Mouse (Mus musculus): ENCODE data around the gene Kif21b. TPM values are rescaled to one million over a fixed set of nuclear protein-coding genes. Genes with fewer than 3 reads are reported as not detected.

Gene Kif21b
- polyA plus RNA-seq, 1 experiment, result 16.8 TPM

- Histone ChIP-seq H3ac (ENCODE audit: control insufficient read depth, insufficient read length) (no peak overlapping the region), H3K4me2 (ENCODE audit: low read depth) (peak overlapping the region; percentile 14), H3K4me3 (no peak overlapping the region), H3K27me3 (ENCODE audit: control insufficient read depth, insufficient read depth, insufficient read length) (no peaks in the 10 kb centered on the region), H3K36me3 (ENCODE audit: control insufficient read depth, insufficient read depth) (no peaks in the 10 kb centered on the region), H3K79me2 (ENCODE audit: control insufficient read depth, insufficient read depth) (no peaks in the 10 kb centered on the region)
- TF ChIP-seq E2F4 (IDR thresholded peaks at IDR 0.05; ENCODE audit: insufficient read depth) (no peak), MYOD1 (IDR thresholded peaks at IDR 0.05; ENCODE audit: control insufficient read depth in 1 of 3, insufficient read length in 2 of 3, low read depth in 2 of 3) (peak in 1 of 3 experiments; percentile 32)
These were observed 45.9 kb downstream of the Kif21b start for GRCm38 (mm10) chr1:136177085-136177484.

GRCm38 (mm10) chr1:136178741-136179140 is 47.6 kb downstream of the Kif21b start:
- Histone ChIP-seq H3ac (ENCODE audit: control insufficient read depth, insufficient read length) (no peak overlapping the region), H3K4me3 (no peak overlapping the region), H3K4me2 (ENCODE audit: low read depth) (peak overlapping the region; percentile 38), H3K79me2 (ENCODE audit: control insufficient read depth, insufficient read depth) (no peaks in the 10 kb centered on the region), H3K36me3 (ENCODE audit: control insufficient read depth, insufficient read depth) (no peaks in the 10 kb centered on the region), H3K27me3 (ENCODE audit: control insufficient read depth, insufficient read depth, insufficient read length) (no peaks in the 10 kb centered on the region)
- TF ChIP-seq E2F4 (IDR thresholded peaks at IDR 0.05; ENCODE audit: insufficient read depth) (no peak), MYOG (IDR thresholded peaks at IDR 0.05; ENCODE audit: control insufficient read depth in 1 of 3, insufficient read depth in 1 of 3, insufficient read length in 2 of 3, low read depth in 2 of 3) (peak in 1 of 3 experiments; percentile 26)

- Histone ChIP-seq H3K27me3 (ENCODE audit: control insufficient read depth, insufficient read depth, insufficient read length) (no peaks in the 10 kb centered on the region), H3ac (ENCODE audit: control insufficient read depth, insufficient read length) (no peak overlapping the region), H3K79me2 (ENCODE audit: control insufficient read depth, insufficient read depth) (no peaks in the 10 kb centered on the region), H3K36me3 (ENCODE audit: control insufficient read depth, insufficient read depth) (no peaks in the 10 kb centered on the region), H3K4me2 (ENCODE audit: low read depth) (no peak overlapping the region), H3K4me3 (no peak overlapping the region)
- no peak for TF ChIP-seq POLR2A (IDR thresholded peaks at IDR 0.05; ENCODE audit: insufficient read length, low read depth)
- TF ChIP-seq MAX (IDR thresholded peaks at IDR 0.05; ENCODE audit: low read depth), result no peak
- TF ChIP-seq TCF3 (IDR thresholded peaks at IDR 0.05; ENCODE audit: insufficient read length, low read depth), result no peak
- no peak for TF ChIP-seq POLR2AphosphoS2 (IDR thresholded peaks at IDR 0.05; ENCODE audit: insufficient read length, low read depth)
- TF ChIP-seq CEBPB (IDR thresholded peaks at IDR 0.05; ENCODE audit: insufficient read depth, poor library complexity, severe bottlenecking), result no peak
- no peak for TF ChIP-seq SRF (IDR thresholded peaks at IDR 0.05; ENCODE audit: control insufficient read depth, insufficient read length, low read depth)
- no peak for TF ChIP-seq TCF12 (IDR thresholded peaks at IDR 0.05; ENCODE audit: insufficient read depth, poor library complexity, severe bottlenecking)
- no peak for TF ChIP-seq USF1 (IDR thresholded peaks at IDR 0.05; ENCODE audit: low read depth)
- no peak for TF ChIP-seq REST (IDR thresholded peaks at IDR 0.05; ENCODE audit: insufficient read depth, insufficient read length)
These were observed 48.4 kb downstream of the Kif21b start for GRCm38 (mm10) chr1:136179511-136180001.

GRCm38 (mm10) chr1:136190033-136190432 is 58.8 kb downstream of the Kif21b start:
- H3K4me2 ChIP-seq (ENCODE audit: low read depth), result no peak overlapping the region
- no peak for TF ChIP-seq SRF (IDR thresholded peaks at IDR 0.05; ENCODE audit: control insufficient read depth, insufficient read length, low read depth)
- TF ChIP-seq POLR2A (IDR thresholded peaks at IDR 0.05; ENCODE audit: insufficient read length, low read depth), result no peak
- TF ChIP-seq CEBPB (IDR thresholded peaks at IDR 0.05; ENCODE audit: insufficient read depth, poor library complexity, severe bottlenecking), result no peak
- TF ChIP-seq E2F4 (IDR thresholded peaks at IDR 0.05; ENCODE audit: insufficient read depth), result no peak
- H3K27me3 ChIP-seq (ENCODE audit: control insufficient read depth, insufficient read depth, insufficient read length), result no peaks in the 10 kb centered on the region
- no peak overlapping the region for H3ac ChIP-seq (ENCODE audit: control insufficient read depth, insufficient read length)
- no peaks in the 10 kb centered on the region for H3K36me3 ChIP-seq (ENCODE audit: control insufficient read depth, insufficient read depth)
- no peak overlapping the region for H3K4me3 ChIP-seq
- H3K79me2 ChIP-seq (ENCODE audit: control insufficient read depth, insufficient read depth), result no peaks in the 10 kb centered on the region

- no peaks in the 10 kb centered on the region for H3K27me3 ChIP-seq (ENCODE audit: control insufficient read depth, insufficient read depth, insufficient read length)
- no peak within 1 kb of the TSS for H3K4me2 ChIP-seq (ENCODE audit: low read depth)
- peaks cover 22% of the 10 kb centered on the region for H3K36me3 ChIP-seq (ENCODE audit: control insufficient read depth, insufficient read depth)
- no peaks in the 10 kb centered on the region for H3K79me2 ChIP-seq (ENCODE audit: control insufficient read depth, insufficient read depth)
- no peak within 1 kb of the TSS for H3K4me3 ChIP-seq
- no peak within 1 kb of the TSS for H3ac ChIP-seq (ENCODE audit: control insufficient read depth, insufficient read length)
- TF ChIP-seq SRF (IDR thresholded peaks at IDR 0.05; ENCODE audit: control insufficient read depth, insufficient read length, low read depth) (no peak), TCF12 (IDR thresholded peaks at IDR 0.05; ENCODE audit: insufficient read depth, poor library complexity, severe bottlenecking) (no peak), CEBPB (IDR thresholded peaks at IDR 0.05; ENCODE audit: insufficient read depth, poor library complexity, severe bottlenecking) (no peak), USF1 (IDR thresholded peaks at IDR 0.05; ENCODE audit: low read depth) (no peak), TCF3 (IDR thresholded peaks at IDR 0.05; ENCODE audit: insufficient read length, low read depth) (no peak), MAX (IDR thresholded peaks at IDR 0.05; ENCODE audit: low read depth) (no peak), POLR2AphosphoS2 (IDR thresholded peaks at IDR 0.05; ENCODE audit: insufficient read length, low read depth) (no peak), REST (IDR thresholded peaks at IDR 0.05; ENCODE audit: insufficient read depth, insufficient read length) (no peak), E2F4 (IDR thresholded peaks at IDR 0.05; ENCODE audit: insufficient read depth) (no peak), MYOG (IDR thresholded peaks at IDR 0.05; ENCODE audit: control insufficient read depth in 1 of 3, insufficient read depth in 1 of 3, insufficient read length in 2 of 3, low read depth in 2 of 3) (no peak), POLR2A (IDR thresholded peaks at IDR 0.05; ENCODE audit: insufficient read length, low read depth) (no peak), MYOD1 (IDR thresholded peaks at IDR 0.05; ENCODE audit: control insufficient read depth in 1 of 3, insufficient read length in 2 of 3, low read depth in 2 of 3) (no peak)
These were observed 81.6 kb downstream of the Kif21b start, which contains the start of gene Mroh3 for GRCm38 (mm10) chr1:136212803-136213202. Gene Mroh3 (minus strand): TSS chr1:136212828.

Data from myocyte (in vitro differentiated cells).